Mouse (Mus musculus): ENCODE measurements around the gene Kdm2a. TPM values are rescaled to one million over a fixed set of nuclear protein-coding genes. Genes with fewer than 3 reads are reported as not detected.

The Kdm2a gene
- polyA plus RNA-seq (2015; fragmentation: Nextera tagmentation; extraction: Ambion mirVana): 35.9 and 37.0 TPM in 2 replicates

- H3K9me3 ChIP-seq (replicated peaks; ENCODE audit: control insufficient read depth, low read length): no peaks in the 10 kb centered on the region
- 2% methylated on average over 75 of the region's 82 CpGs for WGBS
These were observed at the start of gene Kdm2a for GRCm38 (mm10) chr19:4397798-4398629. Gene Kdm2a (minus strand): TSS chr19:4398285.

DNA sequence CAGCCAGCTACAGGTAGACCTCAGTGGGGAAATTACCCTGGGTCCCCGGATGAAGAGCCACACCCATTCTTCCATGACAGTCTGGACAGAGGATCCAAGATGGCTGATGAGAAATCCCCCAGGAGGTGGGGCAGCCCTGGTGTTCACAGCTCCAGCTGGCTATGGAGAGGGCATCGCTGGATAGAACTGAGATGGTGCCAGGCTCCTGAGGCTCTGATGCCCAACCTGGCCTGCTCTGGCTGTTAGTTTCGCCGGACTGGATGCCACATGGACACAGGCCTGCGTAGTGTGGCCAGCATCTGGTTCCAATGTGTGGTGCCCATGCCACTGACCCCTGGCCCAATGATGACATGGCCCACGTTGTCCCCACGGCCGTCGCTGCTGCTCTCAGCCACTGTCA, 49.4 kb upstream of the Kdm2a start:
- H3K4me1 ChIP-seq (ENCODE audit: control insufficient read depth, insufficient read depth, low read length): no peaks in the 10 kb centered on the region
- no peak overlapping the region for H3K9ac ChIP-seq (ENCODE audit: low read length)
- no peak for ATAC-seq (ENCODE audit: insufficient read depth, low FRiP score)
- no peak overlapping the region for H3K4me2 ChIP-seq (ENCODE audit: low read depth, low read length)
- no peak overlapping the region for H3K27ac ChIP-seq (ENCODE audit: low read length)
- H3K36me3 ChIP-seq (ENCODE audit: control insufficient read depth, insufficient read depth, low read length): no peaks in the 10 kb centered on the region
- H3K4me3 ChIP-seq (replicated peaks; ENCODE audit: low read length): no peak overlapping the region
- WGBS: 89% methylated on average over 9 of the region's 9 CpGs
- H3K9me3 ChIP-seq (replicated peaks; ENCODE audit: control insufficient read depth, low read length): no peaks in the 10 kb centered on the region
- H3K27me3 ChIP-seq (ENCODE audit: control insufficient read depth, insufficient read depth, low read length): no peaks in the 10 kb centered on the region

More at GRCm38 (mm10) chr19:4397798-4398629, at the start of gene Kdm2a:
- peaks cover 11% of the 10 kb centered on the region for H3K4me1 ChIP-seq (ENCODE audit: control insufficient read depth, insufficient read depth, low read length)
- no peaks in the 10 kb centered on the region for H3K36me3 ChIP-seq (ENCODE audit: control insufficient read depth, insufficient read depth, low read length)
- H3K9ac ChIP-seq (ENCODE audit: low read length): peak within 1 kb of the TSS; percentile 89
- H3K4me3 ChIP-seq (replicated peaks; ENCODE audit: low read length): peak within 1 kb of the TSS; percentile 97
- peak within 1 kb of the TSS; percentile 86 for H3K27ac ChIP-seq (ENCODE audit: low read length)
- no peaks in the 10 kb centered on the region for H3K27me3 ChIP-seq (ENCODE audit: control insufficient read depth, insufficient read depth, low read length)
- ATAC-seq (ENCODE audit: insufficient read depth, low FRiP score): peak; percentile 0; the same call in 1 of the 2 replicates
- H3K4me2 ChIP-seq (ENCODE audit: low read depth, low read length): peak within 1 kb of the TSS; percentile 95

DNA sequence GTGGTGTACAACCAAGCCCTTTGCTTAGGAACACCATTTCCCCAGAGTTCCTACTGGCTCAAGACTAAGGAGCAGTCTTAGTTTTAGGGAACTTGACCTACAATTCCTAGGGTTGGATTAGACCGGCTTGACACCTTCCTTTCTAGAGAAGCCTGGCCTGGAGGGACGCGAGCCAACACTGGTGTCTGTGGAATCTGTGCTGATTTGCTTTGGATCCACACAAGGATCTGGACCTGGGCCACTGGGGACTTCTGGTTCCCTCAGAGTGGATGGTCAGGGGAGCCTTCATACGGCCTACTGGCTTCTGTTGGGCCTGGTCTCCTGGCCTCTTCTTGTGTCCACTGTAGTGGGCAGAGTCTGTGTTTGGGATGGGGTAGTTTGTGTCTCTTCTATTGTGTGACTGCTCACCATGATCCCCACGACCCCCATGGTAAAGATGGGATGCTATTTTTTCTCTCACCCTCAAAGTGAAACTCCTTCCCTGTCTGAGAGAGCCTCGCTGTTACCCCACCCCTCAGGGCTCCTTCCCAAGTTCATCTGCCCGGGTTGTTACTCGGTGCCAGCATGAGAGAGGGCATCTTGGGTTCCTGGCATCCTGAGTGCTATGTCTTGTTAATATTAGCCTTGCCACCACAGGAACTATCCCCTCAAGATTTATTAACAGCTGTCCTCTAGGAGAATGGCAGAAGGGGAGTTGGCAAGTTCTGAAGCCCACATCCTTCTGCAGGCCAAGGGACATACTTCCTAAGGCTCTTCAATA, 48.8 kb upstream of the Kdm2a start:
- Histone ChIP-seq H3K27ac (ENCODE audit: low read length) (no peak overlapping the region), H3K9me3 (replicated peaks; ENCODE audit: control insufficient read depth, low read length) (no peaks in the 10 kb centered on the region), H3K4me1 (ENCODE audit: control insufficient read depth, insufficient read depth, low read length) (peaks cover 4% of the 10 kb centered on the region), H3K27me3 (ENCODE audit: control insufficient read depth, insufficient read depth, low read length) (no peaks in the 10 kb centered on the region), H3K36me3 (ENCODE audit: control insufficient read depth, insufficient read depth, low read length) (no peaks in the 10 kb centered on the region), H3K9ac (ENCODE audit: low read length) (no peak overlapping the region), H3K4me3 (replicated peaks; ENCODE audit: low read length) (no peak overlapping the region), H3K4me2 (ENCODE audit: low read depth, low read length) (no peak overlapping the region)
- 85% methylated on average over 8 of the region's 8 CpGs for WGBS
- no peak for ATAC-seq (ENCODE audit: insufficient read depth, low FRiP score)

DNA sequence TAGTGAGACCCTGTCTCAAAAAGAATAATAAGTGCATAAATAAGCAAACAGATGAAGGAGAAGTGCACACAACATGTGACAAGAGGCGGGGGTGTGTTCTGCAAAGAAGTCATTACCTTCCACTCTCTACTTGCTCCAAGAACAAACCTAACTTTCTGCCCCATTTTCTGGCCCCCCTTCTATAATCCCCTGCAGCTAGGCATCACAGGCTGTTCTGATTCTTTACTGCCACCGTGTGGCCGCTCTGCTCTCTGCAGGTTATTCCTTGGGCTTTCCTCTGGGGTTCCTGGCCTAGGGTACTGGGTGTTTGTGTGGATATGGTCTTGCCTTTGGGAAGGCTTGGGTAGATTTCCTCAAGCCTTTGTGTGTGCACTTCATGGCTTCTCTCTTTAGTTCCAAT, 44.3 kb upstream of the Kdm2a start:
- Histone ChIP-seq H3K4me3 (replicated peaks; ENCODE audit: low read length) (no peak overlapping the region), H3K27ac (ENCODE audit: low read length) (peak overlapping the region; percentile 60; the same call in 1 of the 2 replicates), H3K27me3 (ENCODE audit: control insufficient read depth, insufficient read depth, low read length) (no peaks in the 10 kb centered on the region), H3K36me3 (ENCODE audit: control insufficient read depth, insufficient read depth, low read length) (no peaks in the 10 kb centered on the region), H3K4me2 (ENCODE audit: low read depth, low read length) (no peak overlapping the region), H3K9ac (ENCODE audit: low read length) (no peak overlapping the region; the same call in 1 of the 2 replicates), H3K4me1 (ENCODE audit: control insufficient read depth, insufficient read depth, low read length) (peaks cover 33% of the 10 kb centered on the region), H3K9me3 (replicated peaks; ENCODE audit: control insufficient read depth, low read length) (no peaks in the 10 kb centered on the region)
- no peak for ATAC-seq (ENCODE audit: insufficient read depth, low FRiP score)
- 5% methylated on average over 3 of the region's 3 CpGs for WGBS

DNA sequence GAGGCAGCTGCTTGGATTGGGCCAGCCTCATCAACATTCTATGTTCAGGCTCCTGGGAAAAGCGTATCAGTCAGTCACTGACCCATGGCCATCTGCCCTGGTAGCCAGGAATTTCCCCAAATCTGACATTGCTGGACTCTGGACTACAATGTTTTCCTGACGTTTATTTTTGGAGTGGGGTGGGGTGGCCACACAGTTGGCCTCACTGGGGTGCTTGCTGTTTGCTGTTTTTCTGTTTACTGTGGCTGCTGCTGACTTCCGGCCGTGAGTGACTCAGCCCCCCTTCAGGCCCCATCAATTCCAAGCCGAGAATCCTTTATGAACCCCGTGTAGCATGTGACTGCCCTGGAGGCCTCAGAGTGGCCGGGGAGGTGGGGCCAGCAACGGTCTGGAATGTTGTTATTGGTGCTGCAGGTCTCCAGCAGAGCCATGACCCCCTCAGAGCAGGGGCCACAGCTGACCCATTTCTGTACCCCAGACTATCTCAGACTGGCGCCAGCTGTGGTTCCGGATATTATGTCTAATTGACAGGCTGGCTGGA, 43.6 kb upstream of the Kdm2a start:
- H3K4me3 ChIP-seq (replicated peaks; ENCODE audit: low read length): no peak overlapping the region
- peaks cover 33% of the 10 kb centered on the region for H3K4me1 ChIP-seq (ENCODE audit: control insufficient read depth, insufficient read depth, low read length)
- H3K27ac ChIP-seq (ENCODE audit: low read length): peak overlapping the region; percentile 60
- no peaks in the 10 kb centered on the region for H3K36me3 ChIP-seq (ENCODE audit: control insufficient read depth, insufficient read depth, low read length)
- no peaks in the 10 kb centered on the region for H3K27me3 ChIP-seq (ENCODE audit: control insufficient read depth, insufficient read depth, low read length)
- H3K9ac ChIP-seq (ENCODE audit: low read length): peak overlapping the region; percentile 16; the same call in 1 of the 2 replicates
- 28% methylated on average over 10 of the region's 10 CpGs for WGBS
- ATAC-seq (ENCODE audit: insufficient read depth, low FRiP score): no peak
- no peaks in the 10 kb centered on the region for H3K9me3 ChIP-seq (replicated peaks; ENCODE audit: control insufficient read depth, low read length)
- no peak overlapping the region for H3K4me2 ChIP-seq (ENCODE audit: low read depth, low read length)

- no peak overlapping the region for H3K4me3 ChIP-seq (replicated peaks; ENCODE audit: low read length)
- peaks cover 33% of the 10 kb centered on the region for H3K4me1 ChIP-seq (ENCODE audit: control insufficient read depth, insufficient read depth, low read length)
- peak overlapping the region; percentile 60 for H3K27ac ChIP-seq (ENCODE audit: low read length)
- peak; percentile 19; the same call in 1 of the 2 replicates for ATAC-seq (ENCODE audit: insufficient read depth, low FRiP score)
- H3K36me3 ChIP-seq (ENCODE audit: control insufficient read depth, insufficient read depth, low read length): no peaks in the 10 kb centered on the region
- 30% methylated on average over 6 of the region's 6 CpGs for WGBS
- H3K4me2 ChIP-seq (ENCODE audit: low read depth, low read length): peak overlapping the region; percentile 69
- H3K9me3 ChIP-seq (replicated peaks; ENCODE audit: control insufficient read depth, low read length): no peaks in the 10 kb centered on the region
- no peaks in the 10 kb centered on the region for H3K27me3 ChIP-seq (ENCODE audit: control insufficient read depth, insufficient read depth, low read length)
- no peak overlapping the region for H3K9ac ChIP-seq (ENCODE audit: low read length)
These were observed 43.1 kb upstream of the Kdm2a start for GRCm38 (mm10) chr19:4441090-4441591.

DNA sequence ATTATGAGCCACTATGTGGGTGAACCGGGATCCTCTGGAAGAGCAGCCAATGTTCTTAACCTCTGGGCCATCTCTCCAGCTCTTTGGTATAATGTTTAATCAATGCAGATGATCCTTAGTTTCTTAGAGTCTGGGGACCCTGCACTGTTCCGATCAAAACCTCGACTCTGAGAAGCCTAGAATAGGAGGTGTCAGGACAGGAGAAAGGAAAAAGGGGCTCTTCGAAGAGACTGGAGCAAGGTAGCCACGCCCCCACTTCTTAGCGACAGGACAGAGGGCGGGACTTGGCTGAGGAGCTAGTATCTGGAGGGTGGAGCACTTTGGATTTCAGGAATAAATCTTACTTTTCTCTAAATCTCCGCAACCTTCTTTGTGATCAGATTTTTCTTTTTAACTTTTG, 42.1 kb upstream of the Kdm2a start:
- Histone ChIP-seq H3K27ac (ENCODE audit: low read length) (peak overlapping the region; percentile 60; the same call in 1 of the 2 replicates), H3K36me3 (ENCODE audit: control insufficient read depth, insufficient read depth, low read length) (no peaks in the 10 kb centered on the region), H3K9me3 (replicated peaks; ENCODE audit: control insufficient read depth, low read length) (no peaks in the 10 kb centered on the region), H3K4me3 (replicated peaks; ENCODE audit: low read length) (peak overlapping the region; percentile 70), H3K4me1 (ENCODE audit: control insufficient read depth, insufficient read depth, low read length) (peaks cover 33% of the 10 kb centered on the region), H3K4me2 (ENCODE audit: low read depth, low read length) (peak overlapping the region; percentile 69), H3K9ac (ENCODE audit: low read length) (peak overlapping the region; percentile 81; the same call in 1 of the 2 replicates), H3K27me3 (ENCODE audit: control insufficient read depth, insufficient read depth, low read length) (no peaks in the 10 kb centered on the region)
- no peak for ATAC-seq (ENCODE audit: insufficient read depth, low FRiP score)
- 7% methylated on average over 8 of the region's 8 CpGs for WGBS

DNA sequence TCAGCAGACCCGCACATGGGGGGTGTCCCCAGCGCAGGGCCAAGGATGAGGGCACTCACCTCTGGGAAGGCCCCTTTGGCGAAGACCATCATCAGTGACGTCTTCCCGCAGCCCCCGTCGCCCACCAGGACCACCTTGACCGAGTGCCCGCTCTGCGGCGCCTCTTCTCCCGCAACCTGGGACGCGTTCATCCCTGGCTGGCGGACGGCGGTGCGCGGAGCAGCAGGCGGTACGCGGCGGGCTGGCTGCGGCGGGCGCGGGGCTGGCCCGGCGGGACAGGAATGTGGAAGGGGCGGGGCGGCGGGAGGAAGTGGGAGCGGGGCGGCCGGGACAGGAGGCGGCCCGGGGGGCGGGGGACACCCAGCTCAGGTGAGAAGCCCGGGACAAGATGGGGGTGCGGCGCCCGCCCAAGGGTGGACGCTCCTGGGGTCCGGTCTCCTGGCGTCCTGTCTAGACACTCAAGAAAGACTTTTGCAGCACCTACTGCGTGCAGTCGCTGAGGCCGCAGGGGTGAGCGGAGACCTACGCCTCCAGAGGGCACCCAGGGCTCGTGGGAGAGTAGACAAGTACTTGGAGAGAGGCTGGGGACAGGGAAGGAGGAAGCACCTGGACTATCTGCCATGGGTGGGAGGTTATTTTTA, 41.2 kb upstream of the Kdm2a start, which contains the start of gene Rhod:
Rhod (minus strand) TSS at position 272 of the 641 bp plus-strand sequence.
- peak within 1 kb of the TSS; percentile 81 for H3K9ac ChIP-seq (ENCODE audit: low read length)
- no peaks in the 10 kb centered on the region for H3K27me3 ChIP-seq (ENCODE audit: control insufficient read depth, insufficient read depth, low read length)
- no peaks in the 10 kb centered on the region for H3K9me3 ChIP-seq (replicated peaks; ENCODE audit: control insufficient read depth, low read length)
- ATAC-seq (ENCODE audit: insufficient read depth, low FRiP score): peak; percentile 75
- peak within 1 kb of the TSS; percentile 70 for H3K4me3 ChIP-seq (replicated peaks; ENCODE audit: low read length)
- peaks cover 33% of the 10 kb centered on the region for H3K4me1 ChIP-seq (ENCODE audit: control insufficient read depth, insufficient read depth, low read length)
- under 1% methylated on average over 49 of the region's 51 CpGs for whole genome bisulfite sequencing
- peak within 1 kb of the TSS; percentile 69 for H3K4me2 ChIP-seq (ENCODE audit: low read depth, low read length)
- no peaks in the 10 kb centered on the region for H3K36me3 ChIP-seq (ENCODE audit: control insufficient read depth, insufficient read depth, low read length)
- peak within 1 kb of the TSS; percentile 57 for H3K27ac ChIP-seq (ENCODE audit: low read length)
